Mouse (Mus musculus) forebrain, embryonic 11.5 days (tissue): ENCODE measurements around the gene Pxt1. TPM values are rescaled to one million over a fixed set of nuclear protein-coding genes. Genes with fewer than 3 reads are reported as not detected.

Experiments used
- ATAC-seq: fragments of 200-750 bp; cut with Nextera tagmentation; replicated peaks from 2 replicates; pipeline ENCODE4 v1.8.0; 2017; ENCODE audit warnings: moderate TSS enrichment; ENCODE audit not compliant: low FRiP score
- DNase-seq: peaks from one replicate; pipeline ENCODE4 v3.0.0-alpha.2; 2017; ENCODE audit warnings: low spot score
- H3K27ac ChIP-seq: fragments of 300-500 bp; sonication (generic); 2 replicates; pipeline ENCODE4 v1.5.1; 2014; ENCODE audit warnings: low read depth, low read length
- H3K27me3 ChIP-seq: fragments of 300-500 bp; sonication (generic); 2 replicates; pipeline ENCODE4 v1.6.1; 2014; ENCODE audit warnings: mild to moderate bottlenecking, low read length, mixed read lengths; ENCODE audit not compliant: control insufficient read depth, insufficient read depth
- H3K36me3 ChIP-seq: fragments of 300-500 bp; sonication (generic); 2 replicates; pipeline ENCODE4 v1.6.1; 2014; ENCODE audit warnings: mild to moderate bottlenecking, low read length, moderate library complexity, mixed read lengths; ENCODE audit not compliant: control insufficient read depth, insufficient read depth
- H3K4me1 ChIP-seq: fragments of 300-500 bp; sonication (generic); replicated peaks from 2 replicates; pipeline ENCODE4 v1.6.1; 2014; ENCODE audit warnings: low read length, mixed read lengths; ENCODE audit not compliant: control insufficient read depth, insufficient read depth
- H3K4me2 ChIP-seq: fragments of 300-500 bp; sonication (generic); 2 replicates; pipeline ENCODE4 v1.6.1; 2014; ENCODE audit warnings: low read depth, mild to moderate bottlenecking, low read length, moderate library complexity, mixed read lengths; ENCODE audit not compliant: severe bottlenecking
- H3K4me3 ChIP-seq: fragments of 300-500 bp; sonication (generic); 2 replicates; pipeline ENCODE4 v1.5.1; 2014; ENCODE audit warnings: low read depth, low read length
- H3K9ac ChIP-seq: fragments of 300-500 bp; sonication (generic); 2 replicates; pipeline ENCODE4 v1.6.1; 2014; ENCODE audit warnings: low read length
- H3K9me3 ChIP-seq: fragments of 300-500 bp; sonication (generic); 2 replicates; pipeline ENCODE4 v1.6.1; 2016; ENCODE audit warnings: low read length, mixed read lengths; ENCODE audit not compliant: control insufficient read depth
- WGBS: fragments of 180-500 bp; shearing (Covaris S2); extraction: QIAGEN DNeasy Blood & Tissue Kit; methylation state at CpG from one replicate; pipeline ENCODE4 v1.1.7; 2014; 5-methylcytosine and 5-hydroxymethylcytosine counted together
- polyA plus RNA-seq: library from polyadenylated mRNA; unstranded; fragments of >200 nt; fragmentation: Nextera tagmentation; extraction: Ambion mirVana; gene quantifications from 2 replicates; pipeline ENCODE4 v1.2.1, GENCODE M21; 2014

Pxt1 gene
- polyA plus RNA-seq, 1 experiment from 2014 or later, result 0.28 TPM

DNA sequence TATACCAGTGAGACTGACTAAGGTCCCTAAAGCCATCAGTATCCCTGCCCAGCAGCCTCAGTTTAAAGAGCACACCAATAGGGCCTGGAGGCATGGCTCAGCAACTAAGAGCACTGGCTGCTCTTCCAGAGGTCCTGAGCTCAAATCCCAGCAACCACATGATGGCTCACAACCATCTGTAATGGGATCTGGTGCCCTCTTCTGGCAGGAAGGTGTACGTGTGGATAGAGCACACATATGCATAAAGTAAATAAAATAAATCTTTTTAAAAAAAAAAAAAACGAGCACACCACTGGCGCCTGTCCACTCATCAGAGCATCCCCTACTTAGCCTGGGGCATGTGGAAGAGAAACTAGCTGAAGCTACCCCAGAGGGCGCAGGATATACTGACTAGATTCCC lies 42.1 kb downstream of the Pxt1 start:
- no peaks in the 10 kb centered on the region for H3K36me3 ChIP-seq
- H3K4me1 ChIP-seq, result peaks cover 7% of the 10 kb centered on the region; the same call in 1 of the 2 replicates
- H3K9ac ChIP-seq, result no peak overlapping the region
- WGBS, result 74% methylated on average over 4 of the region's 4 CpGs
- no peak overlapping the region for H3K27ac ChIP-seq
- H3K4me2 ChIP-seq, result no peak overlapping the region
- ATAC-seq, result no peak
- DNase-seq, result no peak
- H3K9me3 ChIP-seq, result no peaks in the 10 kb centered on the region
- H3K27me3 ChIP-seq, result no peaks in the 10 kb centered on the region
- H3K4me3 ChIP-seq, result no peak overlapping the region

DNA sequence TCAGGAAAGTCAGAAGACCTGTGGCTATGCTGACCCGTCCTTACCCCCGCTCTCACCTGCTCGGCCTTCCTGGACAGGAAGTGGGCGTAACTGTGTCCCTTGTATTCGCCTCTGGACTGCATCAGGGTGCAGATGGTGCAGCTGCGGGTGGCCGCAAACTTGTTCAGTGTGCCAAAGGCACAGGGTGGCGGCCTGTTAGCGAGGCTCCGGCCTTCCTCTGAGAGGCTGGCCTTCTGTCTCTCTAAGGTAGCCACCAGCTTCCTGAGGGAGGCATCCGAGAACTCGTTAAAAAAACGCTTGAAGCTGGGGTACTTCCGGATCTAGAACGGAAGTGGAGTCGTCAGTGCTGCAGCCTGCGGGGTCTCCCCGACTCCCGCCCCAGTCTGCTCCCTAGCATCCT lies 44.2 kb downstream of the Pxt1 start:
- no peak overlapping the region for H3K9ac ChIP-seq
- DNase-seq, result no peak
- no peak overlapping the region for H3K4me2 ChIP-seq
- no peaks in the 10 kb centered on the region for H3K4me1 ChIP-seq
- WGBS, result 87% methylated on average over 19 of the region's 19 CpGs
- H3K27me3 ChIP-seq, result no peaks in the 10 kb centered on the region
- H3K27ac ChIP-seq, result no peak overlapping the region
- no peaks in the 10 kb centered on the region for H3K36me3 ChIP-seq
- no peak for ATAC-seq
- no peaks in the 10 kb centered on the region for H3K9me3 ChIP-seq
- H3K4me3 ChIP-seq, result no peak overlapping the region

DNA sequence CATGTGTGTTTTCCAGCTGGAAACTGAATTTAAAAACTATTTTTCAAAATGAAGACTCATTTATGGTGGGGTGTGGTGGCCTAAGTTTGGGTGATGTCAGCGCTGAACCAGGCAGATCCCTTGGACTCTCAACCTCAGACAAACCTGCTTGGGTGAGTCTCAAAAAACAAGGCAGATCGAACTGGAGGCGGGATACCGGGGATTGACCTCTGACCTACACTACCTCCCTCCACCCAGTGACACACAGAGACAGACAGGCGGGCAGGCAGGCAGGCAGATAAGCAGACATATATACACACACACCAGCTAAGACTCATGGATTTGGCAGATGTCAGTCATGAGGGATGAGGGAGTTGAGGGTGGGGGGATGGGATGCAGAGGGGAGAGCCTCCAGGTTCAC lies 45.4 kb downstream of the Pxt1 start:
- Histone ChIP-seq H3K9me3 (no peaks in the 10 kb centered on the region), H3K9ac (no peak overlapping the region), H3K36me3 (no peaks in the 10 kb centered on the region), H3K4me1 (no peaks in the 10 kb centered on the region), H3K4me2 (no peak overlapping the region), H3K27ac (no peak overlapping the region), H3K4me3 (no peak overlapping the region), H3K27me3 (no peaks in the 10 kb centered on the region)
- ATAC-seq, result no peak
- no peak for DNase-seq
- 79% methylated on average over 5 of the region's 5 CpGs for WGBS

DNA sequence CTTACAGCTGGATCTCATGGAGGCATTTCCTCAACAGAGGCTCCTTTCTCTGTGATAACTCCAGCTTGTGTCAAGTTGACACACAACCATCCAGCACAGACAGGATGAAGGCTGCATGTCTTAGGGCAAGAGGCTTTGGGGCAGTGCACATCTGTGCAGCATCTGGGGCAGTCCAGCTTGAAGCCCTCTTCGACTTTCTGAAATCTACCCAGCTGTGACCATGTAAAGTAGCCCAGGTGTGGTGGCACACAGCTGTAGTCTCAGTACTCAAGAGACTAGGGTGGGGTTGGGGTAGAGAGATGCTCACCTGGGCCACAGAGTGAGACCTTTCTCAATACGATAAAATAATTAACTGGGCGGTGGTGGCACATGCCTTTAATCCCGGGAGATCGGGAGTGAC lies 45.8 kb downstream of the Pxt1 start:
- ATAC-seq (no peak), DNase-seq (no peak)
- no peak overlapping the region for H3K27ac ChIP-seq
- no peaks in the 10 kb centered on the region for H3K4me1 ChIP-seq
- H3K4me2 ChIP-seq, result no peak overlapping the region
- no peak overlapping the region for H3K4me3 ChIP-seq
- no peaks in the 10 kb centered on the region for H3K36me3 ChIP-seq
- no peak overlapping the region for H3K9ac ChIP-seq
- no peaks in the 10 kb centered on the region for H3K27me3 ChIP-seq
- 88% methylated on average over 5 of the region's 5 CpGs for WGBS
- no peaks in the 10 kb centered on the region for H3K9me3 ChIP-seq

DNA sequence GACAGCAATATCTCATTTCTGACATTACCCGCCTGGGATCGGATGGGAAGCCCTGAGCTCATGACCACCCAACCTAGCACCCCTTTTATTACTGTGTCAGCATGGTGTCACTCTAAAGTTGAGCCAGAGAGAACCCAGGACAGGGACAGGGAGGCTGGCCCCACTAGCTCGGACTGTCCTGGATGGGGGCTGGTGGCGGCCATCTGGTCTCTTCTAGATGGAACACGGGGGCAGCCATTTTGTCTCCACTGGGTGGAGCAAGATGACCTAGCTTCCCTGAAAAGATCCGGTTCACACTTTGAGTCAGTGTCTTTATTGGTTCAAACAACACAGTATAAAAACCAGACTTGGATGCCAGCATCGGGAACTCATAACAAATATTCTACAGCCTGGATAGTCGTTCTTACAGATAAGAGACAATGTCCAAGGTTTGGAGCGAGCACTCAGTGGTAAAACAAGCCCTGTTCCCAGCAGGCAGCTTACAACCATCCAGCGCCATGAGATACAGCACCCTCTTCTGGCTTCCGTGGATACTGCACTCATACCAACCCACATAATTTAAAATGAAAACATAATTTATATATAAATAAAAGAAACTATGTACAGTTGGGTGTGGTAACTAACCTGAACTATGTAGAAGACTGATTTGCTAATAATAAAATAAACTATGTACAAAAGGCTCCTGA lies 47.4 kb downstream of the Pxt1 start:
- DNase-seq (no peak), ATAC-seq (no peak)
- no peaks in the 10 kb centered on the region for H3K4me1 ChIP-seq
- no peak overlapping the region for H3K4me2 ChIP-seq
- no peak overlapping the region for H3K27ac ChIP-seq
- H3K9me3 ChIP-seq, result no peaks in the 10 kb centered on the region
- H3K9ac ChIP-seq, result no peak overlapping the region
- WGBS, result 93% methylated on average over 11 of the region's 11 CpGs
- no peaks in the 10 kb centered on the region for H3K36me3 ChIP-seq
- H3K4me3 ChIP-seq, result no peak overlapping the region
- H3K27me3 ChIP-seq, result no peaks in the 10 kb centered on the region

DNA sequence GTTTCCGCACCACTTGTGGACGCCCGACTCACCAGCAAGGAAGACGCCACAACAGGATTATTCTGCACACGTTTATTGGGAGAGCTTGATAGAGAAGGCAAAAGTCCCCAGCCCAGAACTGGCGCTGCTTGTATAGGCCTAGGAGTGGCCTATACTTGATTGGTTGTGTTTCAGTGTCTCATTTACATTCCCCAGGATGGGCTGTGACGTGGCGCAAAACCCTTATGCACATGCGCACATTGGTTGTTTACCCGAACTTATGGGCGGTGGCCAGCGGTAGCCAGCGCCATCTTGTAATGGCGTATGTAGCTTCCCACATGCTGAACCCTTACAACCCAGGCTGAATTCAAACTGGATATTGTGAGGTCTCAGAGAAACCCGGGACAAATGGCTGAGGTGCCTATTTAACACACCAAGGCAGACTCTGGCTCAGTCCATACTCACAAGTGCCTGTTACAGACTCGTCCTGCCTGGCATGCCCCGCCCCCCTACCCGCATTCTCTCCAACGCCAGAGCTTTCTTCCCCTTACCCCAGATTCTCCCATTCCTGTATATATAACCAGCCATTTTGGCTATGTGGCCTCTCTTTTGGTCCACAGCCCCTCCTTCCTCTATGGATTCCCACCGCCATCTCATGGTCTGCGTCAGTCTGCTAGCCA lies 48.3 kb downstream of the Pxt1 start:
- Histone ChIP-seq H3K27ac (no peak overlapping the region), H3K4me2 (no peak overlapping the region), H3K4me3 (no peak overlapping the region), H3K4me1 (no peaks in the 10 kb centered on the region), H3K9ac (no peak overlapping the region), H3K36me3 (no peaks in the 10 kb centered on the region), H3K27me3 (no peaks in the 10 kb centered on the region), H3K9me3 (no peaks in the 10 kb centered on the region)
- 92% methylated on average over 21 of the region's 21 CpGs for WGBS
- ATAC-seq, result no peak
- no peak for DNase-seq

DNA sequence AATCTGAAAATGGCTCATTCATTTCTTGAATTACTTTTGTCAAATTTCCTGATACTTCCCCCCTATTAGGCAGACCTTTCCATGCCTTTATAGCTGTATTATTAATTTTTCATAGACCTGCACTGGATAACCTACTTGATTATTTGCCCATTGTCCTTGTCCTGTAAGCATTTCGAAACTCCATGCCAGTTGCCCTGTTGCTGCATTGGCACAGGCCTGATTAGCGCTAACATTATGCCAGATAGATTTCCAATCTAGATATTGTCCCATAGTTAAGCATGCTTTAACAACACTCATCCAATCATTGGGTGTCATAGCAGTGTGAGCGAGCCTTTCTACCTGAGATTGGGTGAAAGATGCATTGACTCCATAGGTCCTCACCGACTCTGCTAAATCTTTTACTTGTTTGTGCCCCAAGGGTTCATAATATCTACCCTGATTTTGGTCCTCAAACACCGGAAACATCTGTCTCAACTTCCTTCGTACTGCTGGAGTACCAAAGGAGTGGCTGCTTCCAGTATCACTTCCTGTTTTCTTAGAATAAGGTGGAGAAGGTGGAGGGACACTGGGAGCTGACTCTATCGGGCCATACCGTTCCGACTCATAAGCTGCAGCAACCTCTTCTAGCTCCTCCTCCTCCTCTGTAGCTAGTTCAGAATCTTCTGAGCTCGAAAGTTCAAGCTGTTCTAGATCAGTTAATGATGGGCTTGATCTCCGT lies 49.4 kb downstream of the Pxt1 start:
- WGBS, result 88% methylated on average over 11 of the region's 11 CpGs
- no peak overlapping the region for H3K4me2 ChIP-seq
- ATAC-seq (no peak), DNase-seq (no peak)
- H3K9me3 ChIP-seq, result no peaks in the 10 kb centered on the region
- H3K27me3 ChIP-seq, result no peaks in the 10 kb centered on the region
- no peak overlapping the region for H3K4me3 ChIP-seq
- no peaks in the 10 kb centered on the region for H3K36me3 ChIP-seq
- H3K9ac ChIP-seq, result no peak overlapping the region
- no peaks in the 10 kb centered on the region for H3K4me1 ChIP-seq
- no peak overlapping the region for H3K27ac ChIP-seq

DNA sequence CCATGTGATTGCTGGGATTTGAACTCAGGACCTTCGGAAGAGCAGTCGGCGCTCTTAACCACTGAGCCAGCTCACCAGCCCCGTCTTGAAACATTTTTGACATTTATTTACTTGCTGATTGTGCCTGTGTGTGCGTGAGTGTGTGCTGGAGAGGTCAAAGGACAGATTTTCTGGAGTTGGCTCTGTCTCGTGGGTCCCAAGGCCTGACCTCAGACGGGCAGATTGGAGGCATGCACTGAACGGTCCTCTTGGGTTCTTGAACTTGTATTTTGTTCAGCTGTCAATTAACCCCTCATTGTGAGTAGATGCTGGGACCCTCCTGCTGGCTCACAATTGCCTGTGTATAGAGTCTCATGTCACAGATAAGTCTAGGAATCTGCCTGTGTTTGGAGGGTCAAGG lies 57.4 kb downstream of the Pxt1 start:
- H3K27ac ChIP-seq, result no peak overlapping the region
- H3K9me3 ChIP-seq, result no peaks in the 10 kb centered on the region; the same call in 1 of the 2 replicates
- 85% methylated on average over 8 of the region's 8 CpGs for WGBS
- H3K4me3 ChIP-seq, result no peak overlapping the region
- no peaks in the 10 kb centered on the region for H3K27me3 ChIP-seq
- no peak for DNase-seq
- no peak overlapping the region for H3K4me2 ChIP-seq
- no peak overlapping the region for H3K9ac ChIP-seq
- no peak for ATAC-seq
- H3K4me1 ChIP-seq, result no peaks in the 10 kb centered on the region
- H3K36me3 ChIP-seq, result no peaks in the 10 kb centered on the region
